Mouse (Mus musculus) liver, postnatal 0 days (tissue): Measurements from ENCODE around the gene Lrrc29.

Experiments used
- CTCF ChIP-seq: sonication (generic); IDR thresholded peaks from 2 replicates; pipeline ENCODE4 v1.5.1; 2016; ENCODE audit warnings: antibody characterized with exemption, low read depth
- EP300 ChIP-seq: IDR thresholded peaks from 2 replicates; pipeline ENCODE4 v1.6.1; 2016; ENCODE audit warnings: antibody characterized with exemption, low read depth, mild to moderate bottlenecking

DNA sequence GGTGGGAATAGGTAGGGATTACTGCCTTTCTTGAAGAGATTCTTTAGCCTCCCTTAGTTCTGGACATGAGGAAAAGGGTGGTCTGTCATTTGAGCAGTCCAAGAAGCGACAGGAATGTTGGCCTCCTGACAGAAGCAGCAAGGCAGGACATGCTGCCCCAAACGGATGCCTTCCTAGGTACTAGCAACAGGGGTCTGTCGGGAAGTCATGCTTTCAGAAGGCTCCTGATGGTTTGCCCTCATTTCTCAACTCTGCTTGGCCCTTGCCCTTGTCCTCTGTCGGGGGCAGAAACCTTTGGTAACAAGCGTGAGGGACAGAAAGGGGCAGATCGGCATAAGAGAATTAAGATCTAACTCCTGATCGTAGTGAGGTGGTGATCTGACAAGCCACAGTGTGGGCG lies 16.0 kb downstream of the Lrrc29 start:
- TF ChIP-seq CTCF: no peak
- no peak for TF ChIP-seq EP300
